Mouse (Mus musculus) kidney, adult 2 months (tissue): ENCODE results near the gene Hoxc5.

Source experiments
- CTCF ChIP-seq: fragments of 200-500 bp; conservative IDR thresholded peaks from 2 replicates; pipeline ENCODE4 v1.5.1; 2011; ENCODE audit warnings: low read depth, mild to moderate bottlenecking, control low read depth, low read length, moderate library complexity, mixed read lengths; ENCODE audit not compliant: insufficient read depth, insufficient read length
- POLR2A ChIP-seq: fragments of 200-500 bp; IDR thresholded peaks from one replicate; pipeline ENCODE4 v1.6.1; 2011; ENCODE audit warnings: low read depth, low read length, control low read depth

DNA sequence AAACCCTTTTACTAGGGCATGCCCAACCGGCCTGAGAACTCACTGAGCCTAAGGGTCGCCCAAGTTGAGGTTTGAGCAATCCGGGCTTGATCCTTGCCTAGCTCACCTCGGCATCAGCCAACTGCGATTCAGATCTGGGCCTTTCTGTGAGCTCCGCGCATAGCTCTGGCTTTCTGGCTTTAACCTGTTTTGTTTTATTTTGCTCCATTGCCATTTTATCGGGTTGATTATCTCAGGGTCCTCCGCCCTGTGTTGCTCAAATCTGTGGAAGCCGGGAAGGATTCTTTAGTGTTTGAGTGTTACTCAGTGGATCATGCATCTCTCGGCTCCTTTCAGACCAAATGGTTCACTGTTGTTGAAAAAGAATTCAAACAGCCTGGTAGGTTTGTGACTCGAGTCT lies 91.5 kb downstream of the Hoxc5 start:
- TF ChIP-seq CTCF, result no peak
- no peak for TF ChIP-seq POLR2A
